17 mouse cellular contexts compared by ENCODE assay signal in genomic region chr11:115752653-115753052, GRCm38 (mm10). TPM values are rescaled to one million over a fixed set of nuclear protein-coding genes. Genes with fewer than 3 reads are reported as not detected.
DNase-seq lines count a peak whose midpoint lies in the region; ATAC-seq and TF ChIP-seq lines count a peak whose summit lies in the region.
"Had no signal": no experiment of that assay in that cellular context is flagged by ENCODE, and none has a peak within 500 bp of the region (broad histone marks: within the 10 kb centered on the region; RNA-seq: fewer than 3 reads in every experiment).

No protein-coding gene starts in this region.

- intact Hi-C loops in gastrocnemius, postnatal 14 days (cut with DNase I; ENCODE audit: low total_unique reads) = no loop called here

- H3K9ac ChIP-seq in kidney, embryonic 14.5 days (ENCODE audit: low read depth, low read length) = no peak overlapping the region
- H3K9ac ChIP-seq in neural tube, embryonic 11.5 days (ENCODE audit: low read length) = no peak overlapping the region
- H3K9ac ChIP-seq in neural tube, embryonic 15.5 days (replicated peaks) = no peak overlapping the region
- H3K9ac ChIP-seq: heart, embryonic 13.5 days; liver, embryonic 15.5 days had no signal

- 72% methylated on average over 7 of the region's 7 CpGs for WGBS in kidney, embryonic 14.5 days
- WGBS in neural tube, embryonic 11.5 days = 58% methylated on average over 7 of the region's 7 CpGs
- WGBS in neural tube, embryonic 15.5 days = 29% methylated on average over 7 of the region's 7 CpGs
- WGBS in small intestine, adult 2 months = 77% methylated on average over 7 of the region's 7 CpGs

- no peak for TF ChIP-seq POLR2A in small intestine, adult 2 months (IDR thresholded peaks at IDR 0.05; ENCODE audit: low read depth, low read length)

- TF ChIP-seq CTCF in small intestine, adult 2 months (IDR thresholded peaks at IDR 0.05; ENCODE audit: extremely low read depth, insufficient read length, insufficient replicate concordance, low read depth, low read length) = no peak

- DNase-seq in cerebellum, postnatal 10 days = peak; percentile 38 to 58
- DNase-seq in cerebellum, adult 9-11 months = no peak
- DNase-seq in kidney, adult 11 months = peak; percentile 64
- peak; percentile 46 for DNase-seq in neural tube, embryonic 11.5 days (ENCODE audit: low spot score)
- DNase-seq in gastrocnemius, postnatal 14 days = no peak
- DNase-seq: adrenal gland, postnatal 36 days; heart, postnatal 4 days; lung, postnatal 10 days; right cerebral cortex, adult 18-20 months; thymus, postnatal 25 days had no signal

- no peak overlapping the region for H3K4me3 ChIP-seq in kidney, embryonic 14.5 days (ENCODE audit: low read length)
- H3K4me3 ChIP-seq in neural tube, embryonic 11.5 days (ENCODE audit: low read depth, low read length) = no peak overlapping the region
- H3K4me3 ChIP-seq in neural tube, embryonic 15.5 days (replicated peaks) = no peak overlapping the region
- no peak overlapping the region for H3K4me3 ChIP-seq in small intestine, adult 2 months (ENCODE audit: low read depth, low read length)
- H3K4me3 ChIP-seq: embryonic facial prominence, embryonic 10.5 days; heart, embryonic 13.5 days; liver, embryonic 15.5 days had no signal

- H3K9me3 ChIP-seq in kidney, embryonic 14.5 days (ENCODE audit: control insufficient read depth, low read length) = no peaks in the 10 kb centered on the region
- H3K9me3 ChIP-seq in neural tube, embryonic 11.5 days (ENCODE audit: control insufficient read depth, low read length) = no peaks in the 10 kb centered on the region
- no peaks in the 10 kb centered on the region for H3K9me3 ChIP-seq in neural tube, embryonic 15.5 days (replicated peaks)
- H3K9me3 ChIP-seq: embryonic facial prominence, embryonic 10.5 days; heart, embryonic 13.5 days; liver, embryonic 15.5 days had no signal

- no peak overlapping the region for H3K27ac ChIP-seq in kidney, embryonic 14.5 days (ENCODE audit: low read depth, low read length)
- H3K27ac ChIP-seq in neural tube, embryonic 11.5 days (ENCODE audit: low read depth, low read length) = no peak overlapping the region
- no peak overlapping the region for H3K27ac ChIP-seq in neural tube, embryonic 15.5 days (replicated peaks)
- peak overlapping the region; percentile 77 for H3K27ac ChIP-seq in small intestine, adult 2 months (ENCODE audit: insufficient read depth, low read depth, low read length)
- H3K27ac ChIP-seq: embryonic facial prominence, embryonic 10.5 days; heart, embryonic 13.5 days; liver, embryonic 15.5 days had no signal

- ATAC-seq in kidney, embryonic 14.5 days (ENCODE audit: low FRiP score, low TSS enrichment) = no peak
- ATAC-seq in neural tube, embryonic 11.5 days (ENCODE audit: insufficient read depth, low FRiP score, low TSS enrichment) = no peak
- no peak; the same call in 1 of the 2 replicates for ATAC-seq in neural tube, embryonic 15.5 days (ENCODE audit: low FRiP score)
- ATAC-seq: activated CD4-positive, CD25-positive, alpha-beta regulatory T cell, adult 4 months had no signal

- H3K4me1 ChIP-seq in kidney, embryonic 14.5 days (ENCODE audit: control insufficient read depth, insufficient read depth, low read length) = no peaks in the 10 kb centered on the region
- H3K4me1 ChIP-seq in neural tube, embryonic 11.5 days (ENCODE audit: control insufficient read depth, insufficient read depth, low read length) = no peaks in the 10 kb centered on the region
- 0 out of 2 replicates have a peak, but pooled peaks cover 2% of the 10 kb centered on the region for H3K4me1 ChIP-seq in neural tube, embryonic 15.5 days
- H3K4me1 ChIP-seq in small intestine, adult 2 months (ENCODE audit: control insufficient read depth, insufficient read depth, insufficient read length, low read length) = peaks cover 11% of the 10 kb centered on the region
- H3K4me1 ChIP-seq: heart, embryonic 13.5 days had no signal

- H3K36me3 ChIP-seq in kidney, embryonic 14.5 days (ENCODE audit: control insufficient read depth, insufficient read depth, low read length) = no peaks in the 10 kb centered on the region
- H3K36me3 ChIP-seq in neural tube, embryonic 11.5 days (ENCODE audit: control insufficient read depth, insufficient read depth, low read length) = no peaks in the 10 kb centered on the region
- no peaks in the 10 kb centered on the region for H3K36me3 ChIP-seq in neural tube, embryonic 15.5 days
- no peaks in the 10 kb centered on the region for H3K36me3 ChIP-seq in small intestine, adult 2 months (ENCODE audit: control insufficient read depth, insufficient read depth, low read length)
- H3K36me3 ChIP-seq: embryonic facial prominence, embryonic 10.5 days; heart, embryonic 13.5 days; liver, embryonic 15.5 days had no signal

- H3K4me2 ChIP-seq in kidney, embryonic 14.5 days (replicated peaks; ENCODE audit: low read depth, low read length) = no peak overlapping the region
- H3K4me2 ChIP-seq in neural tube, embryonic 11.5 days (ENCODE audit: low read depth) = no peak overlapping the region
- H3K4me2 ChIP-seq in neural tube, embryonic 15.5 days = no peak overlapping the region
- H3K4me2 ChIP-seq: heart, embryonic 13.5 days; liver, embryonic 15.5 days had no signal

- no peaks in the 10 kb centered on the region for H3K27me3 ChIP-seq in kidney, embryonic 14.5 days (ENCODE audit: control insufficient read depth, insufficient read depth, low read length)
- no peaks in the 10 kb centered on the region for H3K27me3 ChIP-seq in neural tube, embryonic 11.5 days (ENCODE audit: control insufficient read depth, insufficient read depth, low read length)
- H3K27me3 ChIP-seq in neural tube, embryonic 15.5 days (replicated peaks) = no peaks in the 10 kb centered on the region
- H3K27me3 ChIP-seq in small intestine, adult 2 months (ENCODE audit: control insufficient read depth, insufficient read depth, low read length) = no peaks in the 10 kb centered on the region
- H3K27me3 ChIP-seq: heart, embryonic 13.5 days had no signal

RNA-seq across cellular contexts. Expression of gene Tmem94, which starts 12.6 kb away (rescaled TPM):
- 12.4 and 19.9 TPM in 2 replicates for polyA plus RNA-seq in kidney, embryonic 14.5 days (2014; fragmentation: Nextera tagmentation; extraction: Ambion mirVana)
- polyA plus RNA-seq in neural tube, embryonic 11.5 days (2014; fragmentation: Nextera tagmentation; extraction: Ambion mirVana) = 18.6 and 19.0 TPM in 2 replicates
- polyA plus RNA-seq in neural tube, embryonic 15.5 days (2015; fragmentation: Nextera tagmentation; extraction: Ambion mirVana) = 20.3 and 21.2 TPM in 2 replicates
- polyA plus RNA-seq in small intestine, adult 2 months (2012; rRNA removed) = 48.2 and 132 TPM in 2 replicates
- 10 to 100 TPM; 52.7 to 61.5 TPM for total RNA-seq in gastrocnemius, postnatal 14 days (2021)

RNA-seq across cellular contexts. Expression of gene Grb2, which starts 44.3 kb away (rescaled TPM):
- 47.7 and 53.0 TPM in 2 replicates for polyA plus RNA-seq in kidney, embryonic 14.5 days (2014; fragmentation: Nextera tagmentation; extraction: Ambion mirVana)
- 86.7 and 89.8 TPM in 2 replicates for polyA plus RNA-seq in neural tube, embryonic 11.5 days (2014; fragmentation: Nextera tagmentation; extraction: Ambion mirVana)
- 192 and 194 TPM in 2 replicates for polyA plus RNA-seq in neural tube, embryonic 15.5 days (2015; fragmentation: Nextera tagmentation; extraction: Ambion mirVana)
- polyA plus RNA-seq in small intestine, adult 2 months (2012; rRNA removed) = 13.0 and 34.8 TPM in 2 replicates
- 10 to 100 TPM; 76.5 to 93.9 TPM for total RNA-seq in gastrocnemius, postnatal 14 days (2021)

Comparison
In these comparisons a context has a peak if more than half of its experiments do, and no peak if none do; other contexts are left out.
1. DNase-seq: peak in cerebellum, postnatal 10 days (2 of 2), kidney, adult 11 months (single experiment) and neural tube, embryonic 11.5 days (single experiment); none in cerebellum, adult 9-11 months (single experiment) and gastrocnemius, postnatal 14 days (single experiment).